Mouse (Mus musculus) left cerebral cortex, postnatal 4 days (tissue): ENCODE results near the gene Olfr807. TPM values are rescaled to one million over a fixed set of nuclear protein-coding genes. Genes with fewer than 3 reads are reported as not detected.

Experiments
- DNase-seq: peaks from one replicate; pipeline ENCODE4 v3.0.0-alpha.2; 2022
- intact Hi-C: fragments of 180-260 bp; cut with DNase I; formaldehyde crosslinking; loops from one replicate; pipeline ENCODE4 v1.15.1; 2025
- microRNA-seq: library from miRNA; unstranded; fragments of <30 nt; microRNA quantifications from one replicate; pipeline ENCODE4 v1.2.0, GENCODE M21; 2022
- total RNA-seq, 2 experiments: library from RNA; stranded (reverse); gene quantifications; 2 replicates each; pipeline ENCODE4 v1.2.3; 2021

Olfr807 gene
- not detected for total RNA-seq

DNA sequence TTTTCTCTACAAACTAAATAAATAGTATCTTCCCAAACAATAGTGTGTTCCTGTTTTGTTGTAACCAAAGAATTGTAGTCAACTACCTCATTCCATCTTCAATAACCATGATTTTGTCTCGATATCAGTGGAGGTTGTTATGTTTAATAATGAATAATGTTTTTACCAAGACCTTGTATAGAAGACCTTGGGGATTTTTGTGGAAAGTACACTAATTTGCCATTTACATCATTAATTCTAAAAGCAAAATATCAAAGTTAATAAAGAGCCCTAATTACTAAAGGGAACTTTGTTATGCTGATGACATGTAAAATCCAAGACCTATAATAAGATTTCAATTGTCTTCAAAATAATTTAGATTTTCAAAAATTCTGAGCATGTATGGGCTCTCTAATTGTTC is at the start of gene Olfr807:
TSS of gene Olfr807 (minus strand) at position 101 of the 400 bp plus-strand sequence.
- intact Hi-C loops, result no loop called here
- no peak for DNase-seq

DNA sequence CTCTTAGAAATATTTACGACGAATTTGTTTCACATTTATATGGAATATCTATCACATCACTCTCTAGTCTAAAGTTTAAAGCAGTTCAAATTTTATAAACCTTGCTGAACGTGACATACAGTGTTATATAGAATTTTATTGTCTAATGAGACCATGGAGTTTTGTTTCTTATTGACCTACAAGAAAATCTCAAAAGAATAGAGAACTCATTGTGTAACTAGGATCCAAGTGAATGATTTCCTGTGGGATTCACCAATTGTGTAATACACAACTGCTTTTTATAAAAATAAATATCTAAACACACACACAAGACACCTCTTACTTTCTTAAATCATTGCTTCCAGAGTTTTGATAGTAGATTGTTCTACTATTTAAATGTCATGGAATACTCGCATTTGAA is 46.7 kb upstream of the Olfr807 start, which contains the start of gene Olfr811:
TSS of gene Olfr811 (minus strand) at position 101 of the 400 bp plus-strand sequence.
- intact Hi-C loops, result no loop called here

DNA sequence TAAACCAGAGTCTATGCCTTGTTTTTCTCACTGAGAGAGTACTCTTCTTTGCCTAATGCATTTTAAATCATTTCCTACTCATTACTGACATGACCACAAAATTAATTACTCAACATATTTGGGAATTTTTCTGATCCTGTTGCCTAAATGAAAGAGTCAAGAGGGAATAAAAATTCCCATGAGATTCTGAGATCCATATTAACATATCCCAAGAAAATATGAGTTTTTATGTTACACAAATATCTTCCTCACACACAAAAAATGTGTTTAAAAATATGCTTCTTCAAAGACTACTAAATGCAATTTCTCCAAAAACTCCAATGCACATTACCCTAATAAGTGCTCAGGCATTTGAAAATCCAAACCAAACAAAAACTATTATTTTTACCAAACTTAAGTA is 37.2 kb upstream of the Olfr807 start, which contains the start of gene Olfr810:
TSS of gene Olfr810 (minus strand) at position 101 of the 400 bp plus-strand sequence.
- intact Hi-C loops, result no loop called here
- no peak for DNase-seq

More for the DNA sequence above, 46.7 kb upstream of the Olfr807 start, which contains the start of gene Olfr811:
- DNase-seq, result no peak

- no peak for DNase-seq
- intact Hi-C loops, result no loop called here
These were observed 20.5 kb upstream of the Olfr807 start for GRCm38 (mm10) chr10:129778123-129778522.

- no peak for DNase-seq
- intact Hi-C loops, result no loop called here
These were observed 16.7 kb upstream of the Olfr807 start, which contains the start of gene Olfr809 for GRCm38 (mm10) chr10:129774338-129774737. Olfr809 (plus strand) TSS chr10:129774638.

GRCm38 (mm10) chr10:129765182-129765581 is 7.6 kb upstream of the Olfr807 start, which contains the start of gene Olfr808:
Olfr808 (plus strand) TSS chr10:129765482.
- no peak for DNase-seq
- intact Hi-C loops, result no loop called here

- intact Hi-C loops, result no loop called here
- DNase-seq, result no peak
These were observed 15.8 kb downstream of the Olfr807 start, which contains the start of gene Olfr806 for GRCm38 (mm10) chr10:129741821-129742220. Olfr806 (minus strand) TSS chr10:129741921.

GRCm38 (mm10) chr10:129729275-129729674 is 28.3 kb downstream of the Olfr807 start, which contains the start of gene Olfr805:
Olfr805 (minus strand) TSS chr10:129729375.
- no peak for DNase-seq
- intact Hi-C loops, result no loop called here

Small RNAs within 50 kb of the gene (microRNA-seq; reads per million reads assigned to microRNA genes)
- not detected for gene Gm24485

Other genes starting within 250 kb of the Olfr807 start
- not detected for gene Olfr791, start 236.0 kb downstream of the Olfr807 start, total RNA-seq
- gene Olfr792, start 218.6 kb downstream of the Olfr807 start, total RNA-seq, result not detected
- not detected for gene Olfr794, start 190.1 kb downstream of the Olfr807 start, total RNA-seq
- gene Olfr796, start 145.2 kb downstream of the Olfr807 start, total RNA-seq, result not detected
- not detected for gene Olfr798, start 129.9 kb downstream of the Olfr807 start, total RNA-seq
- not detected for gene Olfr799, start 120.3 kb downstream of the Olfr807 start, total RNA-seq
- gene Olfr800, start 100.1 kb downstream of the Olfr807 start, total RNA-seq, result not detected
- not detected for gene Olfr801, start 83.9 kb downstream of the Olfr807 start, total RNA-seq
- gene Olfr802, start 69.6 kb downstream of the Olfr807 start, total RNA-seq, result not detected
- not detected for gene Olfr803, start 63.5 kb downstream of the Olfr807 start, total RNA-seq
- gene Olfr804, start 54.6 kb downstream of the Olfr807 start, total RNA-seq, result not detected
- not detected for gene Olfr805, start 28.4 kb downstream of the Olfr807 start, total RNA-seq
- gene Olfr806, start 15.9 kb downstream of the Olfr807 start, total RNA-seq, result not detected
- gene Olfr808, start 7.7 kb upstream of the Olfr807 start, total RNA-seq, result not detected
- gene Olfr809, start 16.8 kb upstream of the Olfr807 start, total RNA-seq, result not detected
- gene Olfr810, start 37.1 kb upstream of the Olfr807 start, total RNA-seq, result not detected
- not detected for gene Olfr811, start 46.6 kb upstream of the Olfr807 start, total RNA-seq
- not detected for gene Olfr812, start 88.3 kb upstream of the Olfr807 start, total RNA-seq
- not detected for gene Olfr813, start 97.6 kb upstream of the Olfr807 start, total RNA-seq
- gene Olfr814, start 122.1 kb upstream of the Olfr807 start, total RNA-seq, result not detected
- gene Olfr815, start 148.1 kb upstream of the Olfr807 start, total RNA-seq, result not detected
- gene Olfr816, start 157.8 kb upstream of the Olfr807 start, total RNA-seq, result not detected
- gene Olfr818, start 191.3 kb upstream of the Olfr807 start, total RNA-seq, result not detected
- not detected for gene Olfr819, start 209.5 kb upstream of the Olfr807 start, total RNA-seq
- gene Olfr247, start 218.3 kb upstream of the Olfr807 start, total RNA-seq, result not detected
- not detected for gene Gm10310, start 227.3 kb upstream of the Olfr807 start, total RNA-seq